Mouse (Mus musculus) gastrocnemius, adult 2 months (tissue): ENCODE data around the gene Cdca8. TPM values are rescaled to one million over a fixed set of nuclear protein-coding genes. Genes with fewer than 3 reads are reported as not detected.
"Not testable (repeated sequence)": the region's sequence is repeated elsewhere in the genome, so short reads cannot be mapped to it uniquely, and the experiment has no call there.

Experiments
- DNase-seq: peaks from one replicate; pipeline ENCODE4 v3.0.0; 2022
- H3K27ac ChIP-seq: fragments of 200-600 bp; 2 replicates; pipeline ENCODE4 v1.8.1; 2022; ENCODE audit warnings: mild to moderate bottlenecking
- H3K4me3 ChIP-seq: fragments of 200-600 bp; 2 replicates; pipeline ENCODE4 v1.8.1; 2022; ENCODE audit warnings: mild to moderate bottlenecking, moderate library complexity
- CTCF ChIP-seq: fragments of 200-600 bp; IDR thresholded peaks from 2 replicates; pipeline ENCODE4 v1.8.1; 2022; ENCODE audit warnings: antibody characterized with exemption, mild to moderate bottlenecking, moderate library complexity
- intact Hi-C: fragments of 180-260 bp; cut with DNase I; formaldehyde crosslinking; loops from one replicate; pipeline ENCODE4 v1.15.1; 2025
- long read RNA-seq, 2 experiments: library from polyadenylated mRNA; stranded (forward); transcript quantifications; one replicate each; pipeline ENCODE4 v2.0.0; 2021
- total RNA-seq, 2 experiments: library from RNA; stranded (reverse); gene quantifications; 2 replicates each; pipeline ENCODE4 v1.2.3; 2021

Cdca8 gene
- total RNA-seq = under 1 TPM; 0.28 to 0.38 TPM
- long read RNA-seq, experiment 1, partial matches to known transcripts = 0 of 1 reads
- long read RNA-seq, experiment 1, other reads (novel, unspliced or antisense) = 0 of 1 reads
- long read RNA-seq, experiment 2, partial matches to known transcripts = 0 of 1 reads
- long read RNA-seq, experiment 2, other reads (novel, unspliced or antisense) = 0 of 1 reads

GRCm38 (mm10) chr4:124939211-124939610 is at the start of gene Cdca8:
Cdca8 (minus strand) TSS chr4:124939311.
- DNase-seq, H3K4me3 ChIP-seq, H3K27ac ChIP-seq: not testable (repeated sequence)
- intact Hi-C loops = loop anchor here (5.0 kb wide), 1 partner anchor 92 kb away; no protein-coding TSS in a partner anchor

- TF ChIP-seq CTCF = no peak
- H3K27ac ChIP-seq = no peak overlapping the region
- intact Hi-C loops = no loop called here
- DNase-seq = no peak
- H3K4me3 ChIP-seq = no peak overlapping the region
Measured at GRCm38 (mm10) chr4:124988382-124988781, 49.3 kb upstream of the Cdca8 start.

DNA sequence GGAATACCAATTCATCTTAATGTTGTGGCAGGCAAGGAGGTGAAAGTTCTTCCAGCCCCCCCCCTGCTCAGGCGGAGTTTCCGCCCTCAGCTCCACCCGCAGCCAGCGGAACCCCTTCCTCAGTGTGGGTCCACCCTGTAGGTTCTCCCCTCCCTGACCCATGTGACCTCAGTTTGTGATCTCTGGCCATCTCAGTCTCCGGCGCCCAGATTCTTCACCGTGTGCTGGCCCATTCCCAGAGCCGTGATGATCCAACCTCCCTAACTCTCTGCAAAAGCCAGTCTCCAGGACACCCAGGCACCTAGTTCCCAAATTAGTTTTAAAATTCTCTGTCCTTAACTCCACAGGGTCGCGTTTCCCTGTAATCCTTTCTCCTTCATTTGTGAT is 48.6 kb upstream of the Cdca8 start:
- Histone ChIP-seq H3K4me3 (no peak overlapping the region), H3K27ac (no peak overlapping the region)
- DNase-seq = no peak
- TF ChIP-seq CTCF = no peak
- intact Hi-C loops = no loop called here

GRCm38 (mm10) chr4:124986739-124987710 is 47.9 kb upstream of the Cdca8 start:
- intact Hi-C loops = no loop called here
- TF ChIP-seq CTCF = no peak
- DNase-seq = no peak
- Histone ChIP-seq H3K4me3 (peak overlapping the region; percentile 60), H3K27ac (no peak overlapping the region)

GRCm38 (mm10) chr4:124985671-124986602 is 46.8 kb upstream of the Cdca8 start, which contains the start of gene Rspo1:
Rspo1 (plus strand) TSS chr4:124986430.
- no peak within 1 kb of the TSS for H3K27ac ChIP-seq
- H3K4me3 ChIP-seq = peak within 1 kb of the TSS; percentile 60
- intact Hi-C loops = no loop called here
- DNase-seq = peak; percentile 24
- no peak for TF ChIP-seq CTCF

- TF ChIP-seq CTCF = no peak
- no peak overlapping the region for H3K4me3 ChIP-seq
- DNase-seq = no peak
Measured at GRCm38 (mm10) chr4:124984871-124985670, 46.0 kb upstream of the Cdca8 start.

DNA sequence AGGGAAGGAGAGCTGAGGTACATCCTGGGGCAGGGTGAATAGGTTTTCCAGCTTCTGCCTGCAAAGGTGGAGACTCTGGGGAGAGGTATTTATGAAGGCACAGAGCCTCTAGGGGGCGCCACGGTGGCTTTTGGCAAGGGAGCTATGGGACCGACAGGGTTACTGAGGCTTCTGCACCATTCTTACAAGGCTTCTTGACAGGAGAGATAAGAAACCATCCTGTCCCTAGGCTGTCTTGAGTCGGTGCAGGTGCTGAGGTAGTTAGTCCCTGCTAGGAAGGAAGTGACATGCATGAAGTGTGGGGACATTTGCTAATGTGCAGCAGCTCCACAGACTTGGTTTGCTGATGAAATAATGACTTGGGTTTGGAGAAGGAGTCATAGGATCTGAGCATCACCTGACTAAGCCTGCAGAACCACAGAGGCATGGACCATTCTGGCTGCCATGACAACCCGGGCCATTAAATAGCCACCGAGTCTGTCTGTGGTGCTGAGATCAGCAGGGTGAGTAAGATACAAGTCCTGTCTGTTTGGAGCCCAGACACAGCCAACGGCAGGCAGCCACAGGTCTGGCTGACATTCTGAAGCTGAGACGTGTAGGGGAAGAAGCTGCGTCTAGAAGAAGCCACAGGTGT is 44.9 kb upstream of the Cdca8 start:
- H3K27ac ChIP-seq = no peak overlapping the region
- intact Hi-C loops = no loop called here
- H3K4me3 ChIP-seq = no peak overlapping the region
- no peak for DNase-seq
- TF ChIP-seq CTCF = peak; percentile 19; the same call in 1 of the 2 replicates

More at GRCm38 (mm10) chr4:124984871-124985670, 46.0 kb upstream of the Cdca8 start:
- intact Hi-C loops = no loop called here
- H3K27ac ChIP-seq = no peak overlapping the region

DNA sequence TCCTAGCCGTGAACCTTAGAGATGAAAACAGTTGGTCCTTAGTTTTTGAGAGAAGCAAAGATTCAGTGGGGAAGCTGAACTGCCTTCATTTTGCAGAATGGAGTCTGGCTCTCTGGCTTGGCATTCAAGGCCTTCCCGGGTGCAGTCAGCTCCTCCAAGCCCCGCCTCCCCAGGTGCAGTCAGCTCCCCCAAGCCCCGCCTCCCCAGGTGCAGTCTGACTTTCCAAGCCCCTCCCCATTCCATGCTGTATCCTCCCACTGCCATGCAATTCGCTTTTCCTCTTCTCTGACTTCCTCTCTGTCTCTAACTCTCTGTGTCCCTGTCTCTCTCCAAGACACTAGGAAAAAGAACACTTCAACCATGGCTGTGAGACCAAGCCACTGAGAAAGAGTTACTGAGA is 39.1 kb upstream of the Cdca8 start:
- DNase-seq = no peak
- TF ChIP-seq CTCF = no peak
- intact Hi-C loops = no loop called here
- Histone ChIP-seq H3K4me3 (no peak overlapping the region), H3K27ac (no peak overlapping the region)

- intact Hi-C loops = no loop called here
- DNase-seq = no peak
- TF ChIP-seq CTCF = no peak
- Histone ChIP-seq H3K4me3 (no peak overlapping the region), H3K27ac (no peak overlapping the region)
Measured at GRCm38 (mm10) chr4:124973296-124973695, 34.2 kb upstream of the Cdca8 start.

- no peak for TF ChIP-seq CTCF
- Histone ChIP-seq H3K4me3 (no peak overlapping the region), H3K27ac (no peak overlapping the region)
- no peak for DNase-seq
- intact Hi-C loops = no loop called here
Measured at GRCm38 (mm10) chr4:124972316-124972715, 33.2 kb upstream of the Cdca8 start.

DNA sequence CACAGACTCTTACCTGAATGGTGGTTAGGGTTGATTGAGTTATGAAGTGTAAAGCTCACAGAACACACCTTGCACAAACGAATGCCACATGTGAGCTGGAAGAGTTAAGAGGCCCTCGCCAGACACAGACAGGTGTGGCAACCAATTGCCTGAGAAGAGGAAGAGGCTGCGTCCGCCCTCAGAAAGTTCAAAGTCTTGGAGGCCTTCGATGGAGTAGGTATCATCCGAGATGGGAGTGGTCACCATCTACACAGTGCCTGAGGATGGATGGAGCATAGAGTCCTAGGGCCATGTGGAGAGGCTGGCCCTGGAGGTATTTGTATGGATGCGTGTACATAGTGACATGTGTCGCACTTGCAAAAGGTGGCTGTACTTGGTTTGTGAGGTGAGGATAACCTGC is 32.0 kb upstream of the Cdca8 start:
- intact Hi-C loops = no loop called here
- no peak for TF ChIP-seq CTCF
- DNase-seq = no peak

More for the DNA sequence above, 32.0 kb upstream of the Cdca8 start:
- Histone ChIP-seq H3K27ac (no peak overlapping the region), H3K4me3 (no peak overlapping the region)
